Mouse (Mus musculus) C2C12 (cell line): ENCODE measurements around the gene Urah.

Source experiments
- CEBPB ChIP-seq: IDR thresholded peaks from one replicate; pipeline ENCODE4 v1.6.1; 2011; ENCODE audit warnings: low read depth, mild to moderate bottlenecking, control low read depth, moderate library complexity
- CTCF ChIP-seq: IDR thresholded peaks from one replicate; pipeline ENCODE4 v1.5.1; 2011; ENCODE audit not compliant: control insufficient read depth, insufficient read depth, insufficient read length
- FOSL1 ChIP-seq: IDR thresholded peaks from one replicate; pipeline ENCODE4 v1.8.0; 2011; ENCODE audit warnings: mild to moderate bottlenecking, low read length; ENCODE audit not compliant: poor library complexity, insufficient read depth, severe bottlenecking
- MAX ChIP-seq: IDR thresholded peaks from one replicate; pipeline ENCODE4 v1.6.1; 2011; ENCODE audit warnings: mild to moderate bottlenecking, control low read depth
- MYOD1 ChIP-seq: IDR thresholded peaks from one replicate; pipeline ENCODE4 v1.6.1; 2011; ENCODE audit warnings: low read depth; ENCODE audit not compliant: control insufficient read depth, insufficient read length
- MYOG ChIP-seq: IDR thresholded peaks from one replicate; pipeline ENCODE4 v1.6.1; 2011; ENCODE audit not compliant: control insufficient read depth, insufficient read length; ENCODE audit errors: extremely low read depth
- USF1 ChIP-seq: IDR thresholded peaks from one replicate; pipeline ENCODE4 v1.6.1; 2011; ENCODE audit warnings: low read depth, mild to moderate bottlenecking, control low read depth, moderate library complexity

- TF ChIP-seq CTCF (no peak), USF1 (no peak), MAX (no peak), MYOG (no peak), MYOD1 (no peak), CEBPB (no peak), FOSL1 (no peak)
Observed at GRCm38 (mm10) chr7:140882469-140882803, 47.6 kb downstream of the Urah start.
